Mouse (Mus musculus) limb, embryonic 13.5 days (tissue): ENCODE measurements around the gene Macrod1. TPM values are rescaled to one million over a fixed set of nuclear protein-coding genes. Genes with fewer than 3 reads are reported as not detected.

Source experiments
- ATAC-seq: fragments of 200-750 bp; cut with Nextera tagmentation; 2 replicates; pipeline ENCODE4 v1.8.0; 2017; ENCODE audit warnings: low read depth, moderate number of reproducible peaks, moderate TSS enrichment; ENCODE audit not compliant: low FRiP score
- H3K27ac ChIP-seq: fragments of 300-500 bp; sonication (generic); 2 replicates; pipeline ENCODE4 v1.5.1; 2015; ENCODE audit warnings: inconsistent platforms, mild to moderate bottlenecking, moderate library complexity
- H3K27me3 ChIP-seq: fragments of 300-500 bp; sonication (generic); 2 replicates; pipeline ENCODE4 v1.6.1; 2015; ENCODE audit warnings: mild to moderate bottlenecking, inconsistent platforms
- H3K36me3 ChIP-seq: fragments of 300-500 bp; sonication (generic); 2 replicates; pipeline ENCODE4 v1.6.1; 2015; ENCODE audit warnings: inconsistent platforms, mild to moderate bottlenecking, moderate library complexity
- H3K4me1 ChIP-seq: fragments of 300-500 bp; sonication (generic); 2 replicates; pipeline ENCODE4 v1.6.1; 2015; ENCODE audit warnings: inconsistent platforms
- H3K4me2 ChIP-seq: fragments of 300-500 bp; sonication (generic); replicated peaks from 2 replicates; pipeline ENCODE4 v1.6.1; 2015; ENCODE audit warnings: inconsistent platforms, mild to moderate bottlenecking, moderate library complexity
- H3K4me3 ChIP-seq: fragments of 300-500 bp; sonication (generic); 2 replicates; pipeline ENCODE4 v1.5.1; 2015; ENCODE audit warnings: moderate library complexity, mild to moderate bottlenecking, inconsistent platforms
- H3K9ac ChIP-seq: fragments of 300-500 bp; sonication (generic); 2 replicates; pipeline ENCODE4 v1.6.1; 2015; ENCODE audit warnings: mild to moderate bottlenecking, inconsistent platforms
- H3K9me3 ChIP-seq: fragments of 300-500 bp; sonication (generic); 2 replicates; pipeline ENCODE4 v1.6.1; 2016; ENCODE audit warnings: inconsistent platforms
- WGBS: fragments of 180-500 bp; shearing (Covaris S2); methylation state at CpG from one replicate; pipeline ENCODE4 v1.1.7; 2015; 5-methylcytosine and 5-hydroxymethylcytosine counted together
- polyA plus RNA-seq: library from polyadenylated mRNA; unstranded; fragments of >200 nt; fragmentation: Nextera tagmentation; extraction: Ambion mirVana; gene quantifications from 2 replicates; pipeline ENCODE4 v1.2.1, GENCODE M21; 2015

Gene Macrod1
- polyA plus RNA-seq, 1 experiment from 2014 or later, result 13.3 TPM

DNA sequence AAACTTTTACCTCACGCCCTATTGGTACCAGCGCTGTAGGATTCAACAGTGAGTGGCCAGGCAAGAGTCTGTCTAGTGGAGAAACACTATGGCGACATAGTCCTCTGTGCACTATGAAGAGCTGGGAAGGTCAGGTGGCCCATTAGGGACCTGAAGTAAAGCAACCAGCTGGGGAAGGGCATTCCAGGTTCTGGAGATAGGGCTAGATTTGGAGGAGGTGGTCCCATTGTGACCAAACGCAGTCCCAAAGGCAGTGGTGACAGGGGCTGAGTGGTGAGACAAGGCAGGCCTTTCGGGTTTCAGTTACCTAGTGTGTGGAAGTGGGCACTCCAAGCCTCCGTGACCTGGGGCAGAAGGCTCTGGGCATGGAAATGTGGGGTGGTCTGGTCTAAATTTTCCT is 1.9 kb downstream of the Macrod1 start:
- no peak for ATAC-seq
- no peak overlapping the region for H3K4me3 ChIP-seq
- H3K4me1 ChIP-seq, result peaks cover 26% of the 10 kb centered on the region
- peak overlapping the region; percentile 100 for H3K4me2 ChIP-seq
- H3K27ac ChIP-seq, result no peak overlapping the region
- WGBS, result 63% methylated on average over 6 of the region's 6 CpGs
- peak overlapping the region; percentile 48; the same call in 1 of the 2 replicates for H3K9ac ChIP-seq
- H3K36me3 ChIP-seq, result no peaks in the 10 kb centered on the region
- H3K27me3 ChIP-seq, result peaks cover 23% of the 10 kb centered on the region
- no peaks in the 10 kb centered on the region for H3K9me3 ChIP-seq

DNA sequence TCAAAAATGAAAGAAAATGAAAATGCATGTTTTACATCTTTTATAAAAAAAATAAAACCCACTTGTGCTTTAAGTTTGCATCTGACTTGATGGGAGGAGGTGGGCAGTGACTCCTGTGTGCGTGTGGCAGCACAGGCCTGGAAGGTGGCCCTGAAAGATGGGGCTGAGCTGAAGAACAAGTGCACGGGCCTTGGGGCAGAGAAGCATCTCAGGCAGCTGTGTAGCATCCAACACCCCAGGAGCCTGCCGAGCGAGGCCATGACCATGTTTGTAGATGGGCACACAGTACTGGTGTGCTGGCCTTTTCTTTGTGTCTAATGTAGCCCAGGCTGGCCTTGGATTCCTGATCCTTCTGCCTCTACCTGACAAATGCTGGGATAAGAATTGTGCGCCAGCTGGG is 5.5 kb downstream of the Macrod1 start:
- 88% methylated on average over 5 of the region's 5 CpGs for WGBS
- H3K9ac ChIP-seq, result no peak overlapping the region
- H3K27me3 ChIP-seq, result peaks cover 17% of the 10 kb centered on the region

GRCm38 (mm10) chr19:7062916-7063315 is 6.3 kb downstream of the Macrod1 start:
- no peaks in the 10 kb centered on the region for H3K9me3 ChIP-seq

More for the DNA sequence above, 5.5 kb downstream of the Macrod1 start:
- no peak overlapping the region for H3K4me2 ChIP-seq
- H3K36me3 ChIP-seq, result no peaks in the 10 kb centered on the region
- H3K27ac ChIP-seq, result no peak overlapping the region
- no peak overlapping the region for H3K4me3 ChIP-seq
- no peaks in the 10 kb centered on the region for H3K9me3 ChIP-seq
- no peak for ATAC-seq
- peaks cover 30% of the 10 kb centered on the region for H3K4me1 ChIP-seq

DNA sequence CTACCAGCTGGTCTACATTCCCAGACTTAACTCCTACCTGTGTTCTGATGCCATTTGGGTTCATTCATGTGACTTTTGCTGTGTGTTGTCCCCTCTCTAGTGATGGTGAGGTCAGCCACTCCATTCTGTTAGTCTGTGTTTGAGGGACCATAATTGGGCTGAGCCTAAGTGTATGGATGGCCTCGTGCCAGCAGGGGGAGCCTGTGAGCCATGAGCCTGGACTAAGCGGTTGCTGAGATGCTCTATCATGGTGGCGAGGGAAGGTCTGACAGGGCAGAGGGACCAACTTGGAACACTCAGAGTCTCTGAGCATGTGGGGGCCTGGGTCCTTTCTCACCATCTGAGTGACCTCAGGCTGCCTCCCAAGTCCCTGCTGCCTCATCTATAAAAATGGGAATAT is 8.0 kb downstream of the Macrod1 start:
- H3K9me3 ChIP-seq, result no peaks in the 10 kb centered on the region
- peaks cover 24% of the 10 kb centered on the region for H3K27me3 ChIP-seq
- ATAC-seq, result peak; percentile 26; the same call in 1 of the 2 replicates

More at GRCm38 (mm10) chr19:7062916-7063315, 6.3 kb downstream of the Macrod1 start:
- H3K4me3 ChIP-seq, result no peak overlapping the region
- no peak overlapping the region for H3K4me2 ChIP-seq
- H3K4me1 ChIP-seq, result peaks cover 30% of the 10 kb centered on the region
- 89% methylated on average over 8 of the region's 8 CpGs for WGBS
- ATAC-seq, result no peak
- H3K9ac ChIP-seq, result no peak overlapping the region
- no peak overlapping the region for H3K27ac ChIP-seq
- H3K27me3 ChIP-seq, result peaks cover 22% of the 10 kb centered on the region
- no peaks in the 10 kb centered on the region for H3K36me3 ChIP-seq

DNA sequence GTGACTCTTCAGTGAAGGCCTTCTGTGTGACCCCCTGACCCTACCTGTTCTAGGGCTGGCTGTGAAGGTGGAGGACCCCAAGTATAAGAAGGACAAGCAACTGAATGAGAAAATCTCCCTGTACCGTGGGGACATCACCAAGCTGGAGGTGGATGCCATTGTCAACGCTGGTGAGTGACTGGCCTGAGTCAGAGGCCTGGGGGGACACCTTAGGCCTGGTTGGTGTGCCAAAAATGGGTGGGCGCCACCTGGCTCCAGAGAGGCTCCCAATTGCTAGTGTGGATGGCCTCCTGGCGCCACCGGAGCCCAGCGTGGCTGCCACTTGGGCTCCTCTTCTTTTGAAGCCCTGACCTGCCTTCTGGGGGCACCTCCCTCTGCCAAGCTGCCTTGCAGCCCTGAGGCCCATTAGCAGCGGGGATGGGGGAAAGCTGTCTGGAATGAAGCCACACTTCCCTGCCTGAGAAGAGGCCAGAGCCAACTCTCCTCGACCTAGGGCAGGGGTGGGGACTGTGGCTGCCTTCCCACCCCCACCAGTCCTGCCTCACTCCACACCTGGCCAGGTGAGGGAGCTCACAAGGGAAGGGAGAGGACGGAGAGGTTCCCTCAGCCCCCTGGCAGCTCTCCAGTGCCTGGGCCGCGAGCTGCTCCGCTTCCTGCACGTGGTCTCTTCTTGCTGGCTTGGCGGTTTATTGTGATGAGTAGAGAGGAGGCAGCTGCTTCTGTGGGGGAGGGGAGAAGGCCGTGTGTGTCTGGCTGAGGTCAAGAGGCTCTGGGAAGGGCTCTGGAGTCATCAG is 9.6 kb downstream of the Macrod1 start:
- ATAC-seq, result no peak
- no peak overlapping the region for H3K27ac ChIP-seq
- peaks cover 24% of the 10 kb centered on the region for H3K27me3 ChIP-seq
- no peaks in the 10 kb centered on the region for H3K36me3 ChIP-seq
- H3K4me3 ChIP-seq, result no peak overlapping the region
- no peaks in the 10 kb centered on the region for H3K9me3 ChIP-seq
- H3K9ac ChIP-seq, result peak overlapping the region; percentile 45
- peaks cover 55% of the 10 kb centered on the region for H3K4me1 ChIP-seq
- H3K4me2 ChIP-seq, result peak overlapping the region; percentile 16; the same call in 1 of the 2 replicates
- 34% methylated on average over 15 of the region's 15 CpGs for WGBS

More for the DNA sequence above, 8.0 kb downstream of the Macrod1 start:
- H3K36me3 ChIP-seq, result no peaks in the 10 kb centered on the region
- no peak overlapping the region for H3K27ac ChIP-seq
- no peak overlapping the region for H3K4me3 ChIP-seq
- WGBS, result 2% methylated on average over 3 of the region's 3 CpGs
- H3K4me1 ChIP-seq, result peaks cover 39% of the 10 kb centered on the region
- H3K4me2 ChIP-seq, result no peak overlapping the region
- no peak overlapping the region for H3K9ac ChIP-seq

DNA sequence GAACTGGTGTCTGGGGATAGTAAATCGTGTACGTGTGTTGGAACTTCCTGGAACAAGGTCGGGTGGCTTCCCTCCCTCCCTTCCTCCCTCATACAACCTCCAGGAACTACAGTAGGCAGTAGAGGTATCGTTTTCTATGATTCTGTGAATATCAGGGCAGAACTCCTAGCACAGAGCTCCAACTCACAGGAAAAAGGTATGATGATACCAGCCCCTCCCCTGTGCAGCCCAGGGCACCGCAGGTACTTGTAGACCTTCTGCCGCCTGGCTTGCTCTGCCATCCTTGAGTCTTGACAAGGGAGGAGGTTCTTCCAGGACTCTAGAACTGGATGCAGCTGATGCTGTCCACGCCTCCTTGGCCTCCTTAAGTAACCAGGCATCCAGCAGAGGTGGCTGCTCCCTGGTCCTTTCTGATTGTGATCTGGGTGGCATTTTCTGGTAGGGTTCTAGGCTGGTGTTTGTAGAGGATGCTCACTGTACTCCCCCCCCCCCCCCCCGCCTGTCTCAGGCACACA is 10.3 kb downstream of the Macrod1 start:
- Histone ChIP-seq H3K27ac (no peak overlapping the region), H3K4me1 (peaks cover 59% of the 10 kb centered on the region)

DNA sequence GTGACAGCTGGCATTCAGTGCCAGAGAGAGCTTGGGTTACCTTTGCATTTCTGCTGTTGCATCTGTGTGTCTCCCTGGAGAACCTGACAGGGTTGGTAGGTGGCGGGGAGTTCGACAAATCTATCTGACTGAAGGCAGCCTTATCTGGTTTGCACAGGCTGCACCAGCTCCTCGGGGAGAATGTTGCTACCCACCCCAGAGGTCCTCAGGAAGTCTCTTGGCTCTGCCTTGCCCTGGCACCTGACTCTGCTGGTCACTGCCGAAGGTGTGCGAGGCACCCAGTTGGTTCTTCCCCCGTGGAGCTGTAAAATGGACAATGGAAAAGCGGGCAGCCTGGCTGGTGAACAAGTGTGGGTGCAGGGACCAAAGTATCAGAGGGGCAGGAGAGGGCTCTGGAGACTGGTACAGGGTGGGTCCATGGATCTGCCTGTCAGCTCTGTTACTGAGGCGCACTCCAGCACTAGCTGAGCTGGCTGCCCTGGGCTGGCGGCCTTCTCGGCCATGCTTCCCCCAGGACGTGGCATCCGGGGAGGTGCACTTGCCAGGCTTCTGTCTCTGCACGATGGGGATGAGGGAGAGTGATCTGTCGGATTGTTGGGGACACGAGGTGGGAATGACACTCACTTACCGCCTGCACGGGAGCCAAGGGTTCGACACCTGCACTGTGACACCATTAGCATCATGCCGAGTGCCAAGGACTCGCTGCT is 10.9 kb downstream of the Macrod1 start:
- Histone ChIP-seq H3K9me3 (no peaks in the 10 kb centered on the region), H3K9ac (no peak overlapping the region), H3K27ac (no peak overlapping the region), H3K4me3 (no peak overlapping the region), H3K4me2 (no peak overlapping the region; the same call in 1 of the 2 replicates), H3K4me1 (peaks cover 65% of the 10 kb centered on the region), H3K36me3 (no peaks in the 10 kb centered on the region), H3K27me3 (peaks cover 35% of the 10 kb centered on the region)
- WGBS, result 39% methylated on average over 20 of the region's 20 CpGs
- no peak for ATAC-seq

More for the DNA sequence above, 10.3 kb downstream of the Macrod1 start:
- H3K27me3 ChIP-seq, result peaks cover 31% of the 10 kb centered on the region
- no peaks in the 10 kb centered on the region for H3K9me3 ChIP-seq
- peak overlapping the region; percentile 16; the same call in 1 of the 2 replicates for H3K4me2 ChIP-seq
- H3K36me3 ChIP-seq, result no peaks in the 10 kb centered on the region
- H3K4me3 ChIP-seq, result no peak overlapping the region
- ATAC-seq, result no peak
- H3K9ac ChIP-seq, result peak overlapping the region; percentile 45; the same call in 1 of the 2 replicates
- WGBS, result 33% methylated on average over 8 of the region's 8 CpGs

- peak; percentile 60 for ATAC-seq
- no peak overlapping the region for H3K9ac ChIP-seq
- H3K27ac ChIP-seq, result no peak overlapping the region
- no peak overlapping the region for H3K4me3 ChIP-seq
- WGBS, result under 1% methylated on average over 14 of the region's 14 CpGs
- peaks cover 39% of the 10 kb centered on the region for H3K27me3 ChIP-seq
- peak overlapping the region; percentile 36 for H3K4me2 ChIP-seq
- H3K4me1 ChIP-seq, result peaks cover 68% of the 10 kb centered on the region
- H3K36me3 ChIP-seq, result no peaks in the 10 kb centered on the region
- no peaks in the 10 kb centered on the region for H3K9me3 ChIP-seq
These were observed 11.5 kb downstream of the Macrod1 start for GRCm38 (mm10) chr19:7068136-7068535.

DNA sequence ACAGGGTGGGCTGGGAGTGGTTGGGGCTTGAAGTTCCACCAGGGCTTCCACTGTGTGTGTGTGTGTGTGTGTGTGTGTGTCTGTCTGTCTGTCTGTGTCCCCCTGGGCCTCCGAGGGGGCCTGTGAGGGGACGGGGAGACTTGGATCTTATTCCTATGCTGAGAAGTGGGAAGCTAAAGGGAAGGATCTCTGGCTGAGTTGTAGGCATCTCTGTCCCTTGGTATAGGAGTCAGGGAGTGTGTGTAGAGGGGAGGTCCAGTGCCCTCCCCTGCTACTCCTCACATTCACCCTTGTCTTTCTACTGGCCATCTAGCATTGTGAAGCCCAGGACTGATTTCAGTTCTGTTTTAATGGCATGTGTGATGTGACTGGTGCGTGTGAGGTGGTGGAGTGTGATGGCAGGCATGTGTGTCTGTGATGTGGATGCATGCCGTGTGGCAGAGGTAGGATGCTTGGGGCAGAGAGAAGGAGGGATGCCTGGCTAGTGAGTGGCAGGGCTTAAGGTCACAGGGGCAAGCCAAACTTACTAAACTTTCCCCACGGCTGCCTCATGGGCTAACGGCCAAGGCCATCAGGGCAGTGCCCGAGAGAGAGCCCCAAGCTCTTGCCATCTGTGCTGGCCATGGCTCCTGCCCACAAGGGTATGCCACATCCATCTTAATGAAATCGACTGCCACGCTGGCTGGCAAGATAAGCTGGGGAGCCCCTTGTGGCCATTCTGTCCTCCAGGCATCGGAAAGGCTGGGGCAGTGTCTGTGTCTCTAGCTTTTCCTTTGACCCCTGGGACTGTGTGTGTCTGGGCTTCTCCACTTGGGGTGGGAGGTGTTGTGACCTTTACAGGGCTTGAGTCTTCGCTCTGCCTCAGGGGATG is 12.3 kb downstream of the Macrod1 start:
- H3K4me3 ChIP-seq, result no peak overlapping the region
- H3K36me3 ChIP-seq, result no peaks in the 10 kb centered on the region
- ATAC-seq, result no peak
- peak overlapping the region; percentile 36 for H3K4me2 ChIP-seq
- H3K27ac ChIP-seq, result no peak overlapping the region
- peak overlapping the region; percentile 31; the same call in 1 of the 2 replicates for H3K9ac ChIP-seq
- 38% methylated on average over 11 of the region's 11 CpGs for WGBS
- H3K4me1 ChIP-seq, result peaks cover 68% of the 10 kb centered on the region
- no peaks in the 10 kb centered on the region for H3K9me3 ChIP-seq
- peaks cover 47% of the 10 kb centered on the region for H3K27me3 ChIP-seq

DNA sequence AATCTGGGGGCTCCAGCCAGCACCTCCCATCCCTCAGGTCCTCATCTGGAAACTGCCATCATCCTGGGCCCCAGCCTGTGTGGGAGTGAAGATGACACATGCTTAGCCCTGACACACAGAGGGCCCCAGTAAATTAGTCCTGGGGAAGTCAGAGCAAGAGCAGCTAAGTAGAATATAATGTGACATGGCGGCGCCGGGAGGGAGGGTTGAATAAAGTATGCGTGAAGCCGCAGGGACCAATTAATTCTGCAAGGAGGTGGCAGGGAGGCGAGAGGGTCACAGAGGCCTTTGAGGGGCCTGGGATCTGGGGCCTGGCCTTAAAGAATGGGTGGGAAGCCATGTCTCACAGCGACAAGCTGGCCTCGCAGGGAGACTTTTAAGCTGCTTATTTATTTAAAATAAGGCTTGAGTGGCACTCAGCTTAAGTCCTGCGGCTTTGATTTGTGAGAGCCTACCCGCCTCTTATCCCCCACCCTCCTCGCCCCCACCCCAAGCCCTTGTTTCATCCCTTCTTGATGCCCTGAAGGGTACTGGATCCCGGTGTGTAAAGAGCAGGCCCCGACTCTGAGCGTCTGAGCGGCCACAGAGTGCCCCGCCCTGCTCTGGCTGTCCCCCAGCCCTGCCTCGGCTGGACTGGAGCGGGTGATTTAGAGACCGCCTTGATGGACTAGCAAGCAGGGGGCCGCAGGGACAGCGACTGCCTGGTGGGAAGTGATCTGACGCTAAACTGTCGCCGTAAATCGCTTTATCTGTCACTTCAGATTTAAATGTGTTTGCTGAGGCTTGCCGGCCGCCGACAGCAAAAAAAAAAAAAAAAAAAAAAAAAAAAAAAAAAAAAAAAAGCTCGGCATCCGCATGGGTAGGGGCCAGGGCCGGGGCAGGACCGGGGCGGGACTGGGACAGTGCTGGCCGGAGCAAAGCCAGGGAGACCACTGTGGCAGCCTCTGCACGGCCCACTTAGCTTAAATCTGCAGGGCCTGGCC is 13.5 kb downstream of the Macrod1 start:
- Histone ChIP-seq H3K4me3 (peak overlapping the region; percentile 8; the same call in 1 of the 2 replicates), H3K36me3 (no peaks in the 10 kb centered on the region), H3K4me2 (peak overlapping the region; percentile 58), H3K4me1 (peaks cover 68% of the 10 kb centered on the region), H3K27ac (no peak overlapping the region), H3K9me3 (no peaks in the 10 kb centered on the region), H3K9ac (peak overlapping the region; percentile 51), H3K27me3 (peaks cover 52% of the 10 kb centered on the region)
- WGBS, result 5% methylated on average over 35 of the region's 35 CpGs
- ATAC-seq, result 0 out of 2 replicates have a peak, but pooled peaks have one; percentile 45
